Mouse (Mus musculus): ENCODE results near the gene Dock7. TPM values are rescaled to one million over a fixed set of nuclear protein-coding genes. Genes with fewer than 3 reads are reported as not detected.

Dock7 gene
- total RNA-seq (2021): 10 to 100 TPM; 30.7 to 37.4 TPM

GRCm38 (mm10) chr4:99120211-99121122, at the start of gene Dock7:
Dock7 (minus strand) TSS chr4:99120915.
- DNase-seq (ENCODE audit: extremely low spot score in 1 of 2, low spot score in 1 of 2): peak; percentile 79 to 83

GRCm38 (mm10) chr4:99168869-99169268, 48.2 kb upstream of the Dock7 start:
- DNase-seq (ENCODE audit: extremely low spot score in 1 of 2, low spot score in 1 of 2): no peak

- no peak for DNase-seq (ENCODE audit: extremely low spot score in 1 of 2, low spot score in 1 of 2)
Observed at GRCm38 (mm10) chr4:99163547-99163946, 42.8 kb upstream of the Dock7 start.

GRCm38 (mm10) chr4:99163001-99163400, 42.3 kb upstream of the Dock7 start:
- DNase-seq (ENCODE audit: extremely low spot score in 1 of 2, low spot score in 1 of 2): no peak

- DNase-seq (ENCODE audit: extremely low spot score in 1 of 2, low spot score in 1 of 2): no peak
Observed at GRCm38 (mm10) chr4:99161457-99161971, 40.8 kb upstream of the Dock7 start.

- DNase-seq (ENCODE audit: extremely low spot score in 1 of 2, low spot score in 1 of 2): no peak
Observed at GRCm38 (mm10) chr4:99160899-99161298, 40.2 kb upstream of the Dock7 start.

- no peak for DNase-seq (ENCODE audit: extremely low spot score in 1 of 2, low spot score in 1 of 2)
Observed at GRCm38 (mm10) chr4:99160414-99160813, 39.7 kb upstream of the Dock7 start.

GRCm38 (mm10) chr4:99158495-99158894, 37.8 kb upstream of the Dock7 start:
- DNase-seq (ENCODE audit: extremely low spot score in 1 of 2, low spot score in 1 of 2): no peak

GRCm38 (mm10) chr4:99156641-99157307, 36.1 kb upstream of the Dock7 start:
- no peak for DNase-seq (ENCODE audit: extremely low spot score in 1 of 2, low spot score in 1 of 2)

- no peak for DNase-seq (ENCODE audit: extremely low spot score in 1 of 2, low spot score in 1 of 2)
Observed at GRCm38 (mm10) chr4:99151885-99152558, 31.3 kb upstream of the Dock7 start.

GRCm38 (mm10) chr4:99151434-99151833, 30.7 kb upstream of the Dock7 start:
- DNase-seq (ENCODE audit: extremely low spot score in 1 of 2, low spot score in 1 of 2): no peak

GRCm38 (mm10) chr4:99143323-99143722, 22.6 kb upstream of the Dock7 start:
- no peak for DNase-seq (ENCODE audit: extremely low spot score in 1 of 2, low spot score in 1 of 2)

- no peak for DNase-seq (ENCODE audit: extremely low spot score in 1 of 2, low spot score in 1 of 2)
Observed at GRCm38 (mm10) chr4:99141578-99141977, 20.9 kb upstream of the Dock7 start.

- no peak for DNase-seq (ENCODE audit: extremely low spot score in 1 of 2, low spot score in 1 of 2)
Observed at GRCm38 (mm10) chr4:99141171-99141570, 20.5 kb upstream of the Dock7 start.

GRCm38 (mm10) chr4:99137986-99138641, 17.4 kb upstream of the Dock7 start:
- no peak for DNase-seq (ENCODE audit: extremely low spot score in 1 of 2, low spot score in 1 of 2)

- DNase-seq (ENCODE audit: extremely low spot score in 1 of 2, low spot score in 1 of 2): no peak
Observed at GRCm38 (mm10) chr4:99134522-99134921, 13.8 kb upstream of the Dock7 start.

GRCm38 (mm10) chr4:99133326-99133725, 12.6 kb upstream of the Dock7 start:
- DNase-seq (ENCODE audit: extremely low spot score in 1 of 2, low spot score in 1 of 2): no peak

- DNase-seq (ENCODE audit: extremely low spot score in 1 of 2, low spot score in 1 of 2): no peak
Observed at GRCm38 (mm10) chr4:99132686-99133085, 12.0 kb upstream of the Dock7 start.

GRCm38 (mm10) chr4:99131227-99131653, 10.5 kb upstream of the Dock7 start:
- DNase-seq (ENCODE audit: extremely low spot score in 1 of 2, low spot score in 1 of 2): no peak

GRCm38 (mm10) chr4:99123546-99123945, 2.8 kb upstream of the Dock7 start:
- DNase-seq (ENCODE audit: extremely low spot score in 1 of 2, low spot score in 1 of 2): no peak

Measured in layer of hippocampus, postnatal 25 days (tissue).